Mouse (Mus musculus) Patski (cell line): ENCODE measurements at regions not wholly inside any gene's neighbourhood (a gene's known extent, or its start where the extent isn't known, plus 50 kb on each side); places are given as distances from the start of the nearest gene placed in this dataset.
"Not testable (repeated sequence)": the region's sequence is repeated elsewhere in the genome, so short reads cannot be mapped to it uniquely, and the experiment has no call there.

Experiments used
- ATAC-seq: fragments of 100-300 bp; one replicate; pipeline ENCODE4 v1.8.0; 2021
- CTCF ChIA-PET: fragments of 350-600 bp; sonication (Branson Sonifier 250); formaldehyde crosslinking; loops from one replicate; lab custom pipeline; 2022; ENCODE audit warnings: inconsistent platforms; lab: Charles Lee
- POLR2A ChIA-PET: fragments of 350-600 bp; sonication (Branson Sonifier 250); formaldehyde crosslinking; loops from one replicate; lab custom pipeline; 2022; ENCODE audit warnings: antibody characterized with exemption, inconsistent platforms; lab: Charles Lee
- DNase-seq: peaks from one replicate; pipeline ENCODE4 v3.0.0-alpha.2; 2011; ENCODE audit warnings: low read depth, low spot score
- H3K27me3 ChIP-seq: fragments of 371-371 bp; one replicate; pipeline ENCODE4 v1.5.1; 2021
- CTCF ChIP-seq: fragments of 100-300 bp; IDR thresholded peaks from one replicate; pipeline ENCODE4 v1.5.1; 2021
- in situ Hi-C: fragments of 300-500 bp; cut with MboI; formaldehyde crosslinking; loops from 3 replicates; pipeline ENCODE4 v1.11.1; 2018; ENCODE audit warnings: low pct_unique_long_range_greater_than_20kb, mixed read lengths

DNA sequence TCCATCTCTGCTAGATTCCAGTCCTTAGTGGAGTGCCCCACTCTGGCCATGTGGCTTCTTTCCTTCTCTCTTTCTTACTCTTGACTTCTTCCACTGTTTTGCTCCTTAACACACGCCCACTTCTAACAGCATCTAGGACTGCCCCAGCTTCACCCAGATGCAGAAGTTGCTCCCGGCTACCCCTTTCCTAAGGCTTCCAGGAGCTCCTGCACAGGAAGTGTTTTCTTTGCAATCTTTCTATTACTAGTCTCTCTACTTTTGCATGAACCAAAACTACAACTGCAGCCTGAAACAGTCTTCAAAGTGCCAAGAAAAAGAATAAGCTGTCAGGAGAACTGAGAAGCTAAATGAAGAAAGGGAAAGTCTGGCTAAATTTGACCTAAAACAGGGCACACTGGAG lies 236.6 kb upstream of the Pex5l start:
- H3K27me3 ChIP-seq = peaks cover 4% of the 10 kb centered on the region
- no peak for ATAC-seq
- CTCF ChIA-PET = interaction anchor here (1.4 kb wide), 1 partner anchor 77 kb away, joined by 3 read pairs; no protein-coding TSS in a partner anchor
- in situ Hi-C loops = no loop called here
- no peak for TF ChIP-seq CTCF
- DNase-seq = no peak
- POLR2A ChIA-PET = no interaction called here

DNA sequence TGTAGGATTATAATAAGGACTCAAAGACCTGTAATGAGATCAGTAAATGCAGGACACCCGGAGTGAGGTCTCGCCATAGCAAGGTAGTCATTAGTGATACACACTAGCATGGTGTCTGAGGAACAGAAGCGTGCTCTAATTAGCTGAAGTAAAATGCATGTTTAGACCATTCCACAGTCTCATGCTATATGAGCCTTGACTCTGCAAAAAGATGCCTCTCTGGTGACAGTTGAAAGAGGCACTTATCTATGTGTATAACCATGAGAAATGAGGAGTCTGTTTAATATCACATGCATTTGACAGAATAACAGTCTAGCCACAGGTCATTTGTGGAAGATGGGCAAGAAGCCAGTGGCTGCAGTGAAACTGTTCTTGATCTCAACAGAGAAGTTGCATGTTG lies 232.1 kb upstream of the Pex5l start:
- no peak for DNase-seq
- no peak for TF ChIP-seq CTCF
- peaks cover 4% of the 10 kb centered on the region for H3K27me3 ChIP-seq
- POLR2A ChIA-PET = no interaction called here
- in situ Hi-C loops = no loop called here
- no peak for ATAC-seq
- CTCF ChIA-PET = interaction anchor here (1.3 kb wide), 1 partner anchor 17 kb away, joined by 3 read pairs; no protein-coding TSS in a partner anchor

DNA sequence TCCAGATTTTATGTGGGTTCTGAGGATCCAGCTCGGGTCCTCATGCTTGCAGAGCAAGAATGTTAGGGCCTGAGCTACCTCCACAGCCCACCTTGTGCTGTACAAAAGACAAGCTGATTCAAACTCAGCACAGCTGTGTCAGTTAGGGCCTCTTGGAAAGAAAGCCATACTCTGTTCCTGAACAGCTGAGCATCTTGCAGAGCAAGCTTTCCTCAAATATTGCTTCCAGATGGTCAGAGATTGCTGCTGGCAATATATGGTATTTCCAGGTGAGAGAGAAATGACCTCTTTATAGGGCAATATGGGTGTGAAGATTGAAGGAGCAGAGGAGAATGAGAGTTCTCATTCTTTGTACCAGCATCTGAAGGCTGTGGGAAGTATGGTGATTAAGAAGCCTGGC lies 229.8 kb upstream of the Pex5l start:
- ATAC-seq (no peak), DNase-seq (no peak)
- CTCF ChIA-PET = no interaction called here
- POLR2A ChIA-PET = no interaction called here
- in situ Hi-C loops = no loop called here
- H3K27me3 ChIP-seq = peaks cover 10% of the 10 kb centered on the region
- no peak for TF ChIP-seq CTCF

DNA sequence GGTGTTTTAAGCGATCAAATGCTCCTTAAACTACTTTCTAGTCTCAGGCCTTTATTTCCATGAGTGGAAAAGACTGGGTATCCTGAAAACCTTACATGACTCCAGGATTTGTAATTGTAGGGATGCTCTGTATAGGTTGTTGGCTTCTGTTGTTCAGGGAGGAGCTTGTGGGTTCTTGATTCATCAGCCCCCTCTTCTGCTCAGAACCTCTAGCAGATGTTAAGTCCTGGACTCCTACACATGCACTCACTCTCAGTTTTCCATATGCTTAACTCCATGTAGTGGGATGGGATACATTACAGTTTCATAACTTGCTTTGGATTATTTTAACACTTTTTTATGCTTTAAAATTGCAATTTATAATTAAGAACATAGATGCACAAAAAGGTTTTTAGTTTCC lies 220.5 kb upstream of the Pex5l start:
- ATAC-seq (no peak), DNase-seq (no peak)
- CTCF ChIA-PET = no interaction called here
- in situ Hi-C loops = no loop called here
- no peak for TF ChIP-seq CTCF
- H3K27me3 ChIP-seq = no peaks in the 10 kb centered on the region
- POLR2A ChIA-PET = no interaction called here

- ChIA-PET POLR2A (no interaction called here), CTCF (interaction anchor here (1.6 kb wide), 1 partner anchor 12 kb away, joined by 3 read pairs; no protein-coding TSS in a partner anchor)
- TF ChIP-seq CTCF = no peak
- no peaks in the 10 kb centered on the region for H3K27me3 ChIP-seq
- in situ Hi-C loops = no loop called here
- no peak for DNase-seq
- ATAC-seq = no peak
Observed at GRCm38 (mm10) chr3:33360030-33360429, 217.0 kb upstream of the Pex5l start.

- POLR2A ChIA-PET = no interaction called here
- no peak for TF ChIP-seq CTCF
- ATAC-seq = no peak
- CTCF ChIA-PET = no interaction called here
- no peaks in the 10 kb centered on the region for H3K27me3 ChIP-seq
- in situ Hi-C loops = no loop called here
- no peak for DNase-seq
Observed at GRCm38 (mm10) chr3:33353860-33354259, 210.8 kb upstream of the Pex5l start.

DNA sequence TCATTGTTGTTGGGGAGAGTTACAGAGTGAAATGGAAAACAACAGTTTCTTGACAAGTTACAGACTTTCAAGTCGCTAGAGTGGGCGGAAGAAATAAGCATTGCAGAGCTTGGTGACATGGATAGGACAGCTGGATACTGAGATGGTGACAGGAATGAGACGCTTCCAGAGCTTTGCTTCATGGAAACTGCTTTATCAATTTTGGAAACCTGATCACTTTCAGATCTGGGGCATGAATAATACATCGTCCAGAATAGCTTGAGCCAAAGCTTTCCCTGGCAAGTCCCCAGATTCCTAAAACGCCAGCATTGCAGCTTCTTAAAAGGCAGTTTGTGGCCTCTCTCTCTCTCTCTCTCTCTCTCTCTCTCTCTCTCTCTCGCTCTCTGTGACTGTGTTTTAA lies 207.9 kb upstream of the Pex5l start:
- no peak for DNase-seq
- no peak for ATAC-seq
- ChIA-PET CTCF (interaction anchor here (1.2 to 1.3 kb wide), 2 partner anchors 8 to 15 kb away, joined by 3 read pairs; no protein-coding TSS in a partner anchor), POLR2A (no interaction called here)
- in situ Hi-C loops = no loop called here
- H3K27me3 ChIP-seq = peaks cover 4% of the 10 kb centered on the region
- TF ChIP-seq CTCF = no peak

DNA sequence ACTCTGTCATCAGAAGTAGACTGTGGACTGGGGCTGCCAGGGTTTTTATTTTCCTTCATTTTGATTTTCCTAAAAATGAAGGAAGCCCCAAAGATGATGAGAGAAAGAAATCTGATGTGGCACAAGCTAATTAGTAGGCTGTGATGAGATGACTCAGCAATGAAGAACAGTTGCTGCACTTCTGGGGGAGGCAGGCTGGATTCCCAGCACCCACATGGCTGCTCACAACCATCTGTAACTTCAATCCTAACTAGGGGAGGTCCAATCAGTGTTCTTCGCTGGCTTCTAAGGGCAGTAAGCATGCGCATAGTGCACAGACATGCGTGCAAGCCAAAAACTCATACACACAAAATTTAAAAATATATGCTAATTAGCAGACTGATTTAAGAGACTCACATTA lies 191.0 kb upstream of the Pex5l start:
- CTCF ChIA-PET = no interaction called here
- ATAC-seq (no peak), DNase-seq (no peak)
- POLR2A ChIA-PET = no interaction called here
- TF ChIP-seq CTCF = no peak
- H3K27me3 ChIP-seq = no peaks in the 10 kb centered on the region
- in situ Hi-C loops = no loop called here

DNA sequence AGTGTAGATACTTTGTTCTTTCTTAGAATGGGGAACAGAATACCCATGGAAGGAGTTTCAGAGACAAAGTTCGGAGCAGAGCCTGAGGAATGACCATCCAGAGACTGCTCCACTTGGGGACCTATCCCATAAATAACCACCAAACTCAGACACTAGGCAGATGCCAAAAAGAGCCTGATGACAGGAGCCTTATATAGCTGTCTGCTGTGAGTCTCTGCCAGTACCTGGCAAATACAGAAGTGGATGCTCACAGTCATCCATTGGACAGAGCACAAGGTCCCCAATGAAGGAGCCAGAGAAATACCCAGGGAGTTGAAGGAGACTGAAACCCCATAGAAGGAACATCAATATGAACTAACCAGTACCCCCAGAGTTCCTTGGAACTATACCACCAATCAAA lies 174.6 kb upstream of the Pex5l start:
- H3K27me3 ChIP-seq, DNase-seq, CTCF ChIA-PET, in situ Hi-C loops, ATAC-seq, POLR2A ChIA-PET: not testable (repeated sequence)

- TF ChIP-seq CTCF = no peak
- POLR2A ChIA-PET = no interaction called here
- peaks cover 3% of the 10 kb centered on the region for H3K27me3 ChIP-seq
- ATAC-seq (no peak), DNase-seq (no peak)
- CTCF ChIA-PET = interaction anchor here (0.7 kb wide), 1 partner anchor 9 kb away, joined by 3 read pairs; no protein-coding TSS in a partner anchor
- in situ Hi-C loops = no loop called here
Observed at GRCm38 (mm10) chr3:33312230-33312825, 169.3 kb upstream of the Pex5l start.

DNA sequence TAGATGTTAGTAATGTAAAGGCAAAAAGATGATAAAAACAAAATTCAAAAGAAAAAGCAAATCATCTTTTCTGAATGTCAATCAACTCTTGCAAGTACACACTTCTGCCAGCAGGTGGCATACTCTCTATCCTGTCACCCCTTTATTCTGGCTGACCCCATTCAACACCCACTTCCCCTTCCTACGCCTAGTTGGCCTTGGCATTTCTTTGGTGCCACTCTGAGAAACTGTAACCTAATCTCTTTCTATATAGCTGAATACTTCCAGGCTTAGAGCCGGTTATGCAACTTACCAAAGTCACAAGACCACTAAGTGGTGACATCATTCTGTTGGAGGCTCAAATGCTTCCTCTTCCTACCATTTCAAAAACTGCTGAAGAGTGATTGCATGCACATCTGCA lies 165.2 kb upstream of the Pex5l start:
- POLR2A ChIA-PET = no interaction called here
- peaks cover 4% of the 10 kb centered on the region for H3K27me3 ChIP-seq
- TF ChIP-seq CTCF = peak; percentile 51
- DNase-seq = no peak
- CTCF ChIA-PET = interaction anchor here (1.2 kb wide), 1 partner anchor 10 kb away, joined by 3 read pairs; no protein-coding TSS in a partner anchor
- in situ Hi-C loops = no loop called here
- no peak for ATAC-seq
